Mouse (Mus musculus) midbrain, embryonic 14.5 days (tissue): ENCODE measurements around the gene Limch1. TPM values are rescaled to one million over a fixed set of nuclear protein-coding genes. Genes with fewer than 3 reads are reported as not detected.

Experiments
- ATAC-seq: fragments of 200-750 bp; cut with Nextera tagmentation; 2 replicates; pipeline ENCODE4 v1.8.0; 2017; ENCODE audit warnings: moderate number of reproducible peaks, moderate library complexity; ENCODE audit not compliant: low FRiP score, low TSS enrichment
- DNase-seq: peaks from one replicate; pipeline ENCODE4 v3.0.0-alpha.2; 2015
- H3K27ac ChIP-seq: fragments of 300-500 bp; sonication (generic); replicated peaks from 2 replicates; pipeline ENCODE4 v1.5.1; 2014; ENCODE audit warnings: mild to moderate bottlenecking, low read depth, low read length, moderate library complexity
- H3K27me3 ChIP-seq: fragments of 300-500 bp; sonication (generic); 2 replicates; pipeline ENCODE4 v1.6.1; 2014; ENCODE audit warnings: low read length, control low read depth, mixed read lengths; ENCODE audit not compliant: control insufficient read depth, insufficient read depth
- H3K36me3 ChIP-seq: fragments of 300-500 bp; sonication (generic); 2 replicates; pipeline ENCODE4 v1.6.1; 2014; ENCODE audit warnings: low read length, control low read depth; ENCODE audit not compliant: control insufficient read depth, insufficient read depth
- H3K4me1 ChIP-seq: fragments of 300-500 bp; sonication (generic); 2 replicates; pipeline ENCODE4 v1.6.1; 2014; ENCODE audit warnings: mild to moderate bottlenecking, antibody characterized with exemption, low read length, control low read depth; ENCODE audit not compliant: control insufficient read depth, insufficient read depth
- H3K4me2 ChIP-seq: fragments of 300-500 bp; sonication (generic); 2 replicates; pipeline ENCODE4 v1.6.1; 2014; ENCODE audit warnings: mild to moderate bottlenecking, low read length, moderate library complexity
- H3K4me3 ChIP-seq: fragments of 300-500 bp; sonication (generic); replicated peaks from 2 replicates; pipeline ENCODE4 v1.5.1; 2014; ENCODE audit warnings: low read depth, low read length
- H3K9ac ChIP-seq: fragments of 300-500 bp; sonication (generic); replicated peaks from 2 replicates; pipeline ENCODE4 v1.6.1; 2014; ENCODE audit warnings: mild to moderate bottlenecking, low read length, moderate library complexity
- H3K9me3 ChIP-seq: fragments of 300-500 bp; sonication (generic); 2 replicates; pipeline ENCODE4 v1.6.1; 2016; ENCODE audit warnings: low read length, control low read depth, mixed read lengths; ENCODE audit not compliant: control insufficient read depth
- WGBS: fragments of 180-500 bp; shearing (Covaris S2); extraction: QIAGEN DNeasy Blood & Tissue Kit; methylation state at CpG from one replicate; pipeline ENCODE4 v1.1.7; 2014; 5-methylcytosine and 5-hydroxymethylcytosine counted together
- polyA plus RNA-seq: library from polyadenylated mRNA; unstranded; fragments of >200 nt; fragmentation: Nextera tagmentation; extraction: Ambion mirVana; gene quantifications from 2 replicates; pipeline ENCODE4 v1.2.1, GENCODE M21; 2014

Limch1 gene
- polyA plus RNA-seq, 1 experiment from 2014 or later: 56.5 TPM

DNA sequence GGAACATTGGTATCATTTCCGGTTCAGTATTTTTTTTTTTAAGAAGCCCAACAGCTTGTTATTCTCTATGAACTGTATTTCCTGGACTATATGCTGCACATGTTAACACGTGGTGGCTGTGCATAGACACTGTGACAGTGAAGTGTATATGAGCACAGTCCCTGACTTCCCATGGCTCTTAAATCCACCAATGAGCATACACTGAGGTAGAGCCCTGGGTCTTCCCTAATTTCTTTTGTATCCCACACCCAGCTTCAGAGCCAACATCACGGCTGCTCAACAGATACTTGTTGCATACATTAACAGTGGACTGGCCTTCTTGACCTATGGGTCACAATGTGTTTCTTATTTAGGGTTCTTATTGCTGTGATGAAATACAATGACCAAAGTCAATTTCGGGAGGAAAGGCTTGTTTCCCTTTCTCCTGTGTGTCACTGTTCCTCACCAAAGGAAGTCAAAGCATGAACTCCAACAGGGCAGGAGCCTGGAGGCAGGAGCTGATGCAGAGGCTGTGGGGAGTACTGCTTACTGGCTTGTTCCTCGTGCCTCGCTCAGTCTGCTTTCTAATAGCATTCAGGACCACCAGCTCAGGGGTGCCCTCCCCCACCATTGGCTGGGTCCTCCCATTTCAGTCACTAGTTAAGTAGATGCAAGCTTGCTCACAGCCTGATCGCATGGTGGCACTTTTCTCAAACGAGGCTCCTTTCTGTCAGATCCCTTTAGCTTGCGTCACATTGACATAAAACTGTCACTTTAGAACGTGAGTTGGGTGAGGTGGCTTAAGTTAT lies 130.6 kb downstream of the Limch1 start:
- no peaks in the 10 kb centered on the region for H3K9me3 ChIP-seq
- H3K36me3 ChIP-seq: no peaks in the 10 kb centered on the region
- no peaks in the 10 kb centered on the region for H3K27me3 ChIP-seq
- no peak overlapping the region for H3K4me3 ChIP-seq
- DNase-seq: peak; percentile 26
- H3K4me2 ChIP-seq: no peak overlapping the region
- 49% methylated on average over 10 of the region's 10 CpGs for WGBS
- H3K4me1 ChIP-seq: no peaks in the 10 kb centered on the region
- no peak overlapping the region for H3K9ac ChIP-seq
- ATAC-seq: no peak
- H3K27ac ChIP-seq: no peak overlapping the region

DNA sequence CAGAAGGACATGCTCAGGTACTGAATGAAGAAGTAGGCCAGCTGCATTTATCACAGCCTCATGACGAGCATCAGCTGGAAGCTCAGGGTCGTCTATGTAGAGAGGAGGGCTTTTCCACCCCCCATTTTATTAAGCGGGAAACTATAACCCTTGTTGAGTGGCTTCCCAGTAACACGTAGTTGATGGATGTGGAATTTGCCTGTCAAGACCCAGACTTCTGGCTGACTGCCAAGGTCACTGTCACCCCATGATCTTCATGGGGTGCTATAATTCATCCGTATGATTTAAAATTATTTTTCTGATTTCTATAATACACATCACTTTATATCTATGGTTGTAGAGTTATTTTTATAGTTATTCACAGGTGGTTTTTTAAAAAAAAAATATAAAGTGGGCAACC lies 131.4 kb downstream of the Limch1 start:
- 72% methylated on average over 5 of the region's 5 CpGs for WGBS
- H3K9me3 ChIP-seq: no peaks in the 10 kb centered on the region
- H3K9ac ChIP-seq: no peak overlapping the region
- DNase-seq (no peak), ATAC-seq (no peak)
- H3K4me1 ChIP-seq: no peaks in the 10 kb centered on the region
- H3K4me2 ChIP-seq: no peak overlapping the region
- no peaks in the 10 kb centered on the region for H3K27me3 ChIP-seq
- H3K4me3 ChIP-seq: no peak overlapping the region
- H3K27ac ChIP-seq: no peak overlapping the region
- H3K36me3 ChIP-seq: no peaks in the 10 kb centered on the region

DNA sequence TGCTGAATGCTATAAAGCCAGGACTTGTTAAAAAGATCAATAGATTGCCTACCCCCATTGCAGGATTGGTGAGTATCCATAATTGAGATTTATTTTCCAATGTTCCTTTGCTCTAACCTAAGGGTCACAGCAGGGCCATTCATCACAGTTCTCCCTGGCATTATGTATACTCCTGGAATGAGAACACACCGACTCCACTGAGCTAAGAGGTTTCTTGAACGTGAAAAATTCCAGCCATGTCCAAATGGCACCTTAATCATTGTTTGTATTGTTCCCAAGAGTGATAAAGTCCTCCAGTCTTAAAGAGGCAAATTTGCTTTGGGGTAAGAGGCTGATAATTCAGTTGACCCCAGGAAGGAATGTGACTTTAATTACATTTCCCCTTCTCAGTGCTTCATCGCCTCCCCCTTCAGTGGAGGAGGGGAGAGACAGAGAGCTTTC lies 136.3 kb downstream of the Limch1 start:
- no peak overlapping the region for H3K4me3 ChIP-seq
- 58% methylated on average over 3 of the region's 3 CpGs for WGBS
- DNase-seq: no peak
- H3K27ac ChIP-seq: no peak overlapping the region
- H3K27me3 ChIP-seq: no peaks in the 10 kb centered on the region
- H3K9ac ChIP-seq: no peak overlapping the region
- no peak for ATAC-seq
- H3K4me2 ChIP-seq: no peak overlapping the region
- H3K4me1 ChIP-seq: no peaks in the 10 kb centered on the region
- peaks cover 11% of the 10 kb centered on the region for H3K9me3 ChIP-seq
- no peaks in the 10 kb centered on the region for H3K36me3 ChIP-seq

DNA sequence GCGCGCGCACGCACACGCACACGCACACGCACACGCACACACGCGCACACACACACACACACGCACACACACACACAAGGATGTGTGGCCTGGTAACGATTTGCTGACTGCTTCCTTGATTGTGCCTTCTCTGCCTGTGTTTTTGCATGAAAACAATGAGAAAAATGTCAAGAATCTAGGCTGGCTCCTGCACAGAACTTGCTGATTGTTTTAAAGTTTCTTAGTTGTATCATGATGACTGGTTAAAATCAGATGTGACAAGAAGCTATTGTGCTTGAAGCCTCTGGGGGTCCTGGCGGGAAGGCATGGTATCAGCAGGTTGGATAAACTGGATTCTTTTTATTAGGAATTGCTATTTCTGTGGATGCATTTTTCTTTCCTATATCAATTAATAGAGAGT lies 137.1 kb downstream of the Limch1 start:
- Histone ChIP-seq H3K4me2 (no peak overlapping the region), H3K9me3 (peaks cover 11% of the 10 kb centered on the region), H3K9ac (no peak overlapping the region), H3K27me3 (no peaks in the 10 kb centered on the region), H3K27ac (no peak overlapping the region), H3K36me3 (no peaks in the 10 kb centered on the region), H3K4me3 (no peak overlapping the region), H3K4me1 (no peaks in the 10 kb centered on the region)
- 91% methylated on average over 13 of the region's 13 CpGs for WGBS
- no peak for DNase-seq
- no peak for ATAC-seq

- peaks cover 11% of the 10 kb centered on the region for H3K9me3 ChIP-seq
- H3K9ac ChIP-seq: no peak overlapping the region
- no peaks in the 10 kb centered on the region for H3K4me1 ChIP-seq
- ATAC-seq (no peak), DNase-seq (no peak)
- H3K36me3 ChIP-seq: no peaks in the 10 kb centered on the region
- H3K4me3 ChIP-seq: no peak overlapping the region
- 84% methylated on average over 4 of the region's 4 CpGs for WGBS
- no peak overlapping the region for H3K4me2 ChIP-seq
- H3K27ac ChIP-seq: no peak overlapping the region
- no peaks in the 10 kb centered on the region for H3K27me3 ChIP-seq
These were observed 138.9 kb downstream of the Limch1 start for GRCm38 (mm10) chr5:66884505-66884904.

DNA sequence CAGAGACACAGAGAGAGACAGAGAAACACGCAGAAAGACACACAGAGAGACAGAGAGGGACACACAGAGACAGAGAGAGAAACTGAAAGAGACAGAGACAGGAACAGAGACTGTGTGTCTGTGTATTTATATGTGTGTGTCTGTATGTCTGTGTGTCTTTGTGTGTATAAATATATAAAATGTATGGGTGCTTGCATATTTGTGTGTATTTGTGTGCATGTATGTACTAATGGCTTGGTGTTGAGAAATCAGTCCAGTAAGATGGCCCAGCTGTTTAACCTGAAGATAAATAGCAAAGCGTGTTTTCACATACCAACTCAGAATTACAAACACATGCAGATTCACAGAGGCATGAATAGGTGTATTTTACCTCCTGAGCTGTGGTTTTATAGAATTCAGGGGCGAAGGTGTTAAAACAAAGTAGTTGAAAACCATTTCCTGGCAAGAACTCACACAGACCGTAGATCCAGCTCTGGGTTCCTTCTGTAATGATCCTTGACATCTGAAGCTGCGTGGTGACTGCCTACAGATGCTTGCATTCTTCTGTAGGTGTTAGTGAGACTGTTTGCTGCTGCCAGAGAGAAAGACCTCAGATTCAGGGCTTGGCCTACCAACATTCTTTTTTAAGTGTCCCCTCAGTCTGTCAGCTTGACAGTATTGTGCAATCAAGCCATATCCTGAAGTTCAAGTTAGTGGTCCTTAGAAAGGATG lies 140.9 kb downstream of the Limch1 start:
- H3K9ac ChIP-seq: no peak overlapping the region
- H3K4me1 ChIP-seq: no peaks in the 10 kb centered on the region
- WGBS: 87% methylated on average over 5 of the region's 5 CpGs
- DNase-seq (no peak), ATAC-seq (no peak)
- H3K9me3 ChIP-seq: peaks cover 11% of the 10 kb centered on the region
- no peak overlapping the region for H3K4me3 ChIP-seq
- no peaks in the 10 kb centered on the region for H3K27me3 ChIP-seq
- no peak overlapping the region for H3K4me2 ChIP-seq
- no peaks in the 10 kb centered on the region for H3K36me3 ChIP-seq
- no peak overlapping the region for H3K27ac ChIP-seq

GRCm38 (mm10) chr5:66888061-66888460 lies 142.4 kb downstream of the Limch1 start:
- Histone ChIP-seq H3K36me3 (no peaks in the 10 kb centered on the region), H3K4me3 (no peak overlapping the region), H3K9ac (no peak overlapping the region), H3K27ac (no peak overlapping the region), H3K9me3 (peaks cover 11% of the 10 kb centered on the region), H3K27me3 (no peaks in the 10 kb centered on the region), H3K4me2 (no peak overlapping the region), H3K4me1 (no peaks in the 10 kb centered on the region)
- no peak for DNase-seq
- 92% methylated on average over 5 of the region's 5 CpGs for WGBS
- ATAC-seq: no peak

DNA sequence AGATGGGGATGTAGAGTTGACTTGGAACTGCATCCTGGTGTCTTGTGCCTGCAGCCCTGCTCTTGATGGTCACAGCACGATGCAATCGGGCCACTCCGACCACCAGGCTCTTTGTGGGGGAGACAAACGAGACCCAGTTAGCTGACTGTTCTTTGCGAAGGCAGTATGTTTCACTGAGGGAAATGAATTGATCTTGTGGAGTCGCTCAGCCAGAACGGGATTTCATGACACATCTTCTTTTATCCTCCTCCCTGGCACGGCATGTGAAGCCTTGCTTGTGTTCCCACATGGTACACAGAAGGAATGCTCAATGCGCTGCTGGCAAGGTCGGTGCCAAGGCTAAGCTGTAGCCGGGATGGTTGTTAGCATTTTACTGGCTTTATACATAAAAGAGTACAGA lies 143.7 kb downstream of the Limch1 start:
- DNase-seq: peak; percentile 71

More for the DNA sequence above, 143.7 kb downstream of the Limch1 start:
- no peak overlapping the region for H3K4me2 ChIP-seq
- H3K36me3 ChIP-seq: no peaks in the 10 kb centered on the region
- peaks cover 11% of the 10 kb centered on the region for H3K9me3 ChIP-seq
- peak; percentile 64; the same call in 1 of the 2 replicates for ATAC-seq
- 0 out of 2 replicates have a peak overlapping the region, but pooled peaks have one; percentile 43 for H3K27ac ChIP-seq
- no peaks in the 10 kb centered on the region for H3K27me3 ChIP-seq
- 50% methylated on average over 11 of the region's 11 CpGs for WGBS
- H3K4me1 ChIP-seq: no peaks in the 10 kb centered on the region
- no peak overlapping the region for H3K9ac ChIP-seq
- H3K4me3 ChIP-seq: no peak overlapping the region
